27 mouse cellular contexts compared by ENCODE assay signal in the genomic region with DNA sequence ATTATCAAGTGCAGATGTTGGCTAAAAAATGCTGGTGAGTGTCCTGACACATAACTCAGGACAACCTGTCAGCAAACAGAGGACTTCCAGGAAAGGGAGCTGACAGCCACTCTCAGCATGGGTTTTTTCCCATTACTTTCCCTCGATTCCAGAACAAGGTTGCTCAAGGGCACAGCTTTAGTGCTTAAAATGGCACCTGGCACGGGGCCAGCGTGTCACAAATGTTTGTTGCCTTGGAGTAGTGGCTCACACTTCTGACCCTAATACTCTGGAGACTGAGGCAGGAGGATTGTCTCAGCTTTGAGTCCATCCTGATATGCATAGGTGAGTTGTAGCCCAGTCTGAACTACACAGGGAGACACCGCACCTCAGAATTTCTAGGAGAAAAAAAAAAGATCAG. TPM values are rescaled to one million over a fixed set of nuclear protein-coding genes. Genes with fewer than 3 reads are reported as not detected.
DNase-seq lines count a peak whose midpoint lies in the region; ATAC-seq lines count a peak whose summit lies in the region.
"Had no signal": no experiment of that assay in that cellular context is flagged by ENCODE, and none has a peak within 500 bp of the region (broad histone marks: within the 10 kb centered on the region; RNA-seq: fewer than 3 reads in every experiment).

No protein-coding gene starts in this region.

- H3K27me3 ChIP-seq in heart, embryonic 12.5 days (replicated peaks): no peaks in the 10 kb centered on the region
- H3K27me3 ChIP-seq in liver, embryonic 11.5 days (replicated peaks; ENCODE audit: control insufficient read depth, insufficient read depth, low read length): 0 out of 2 replicates have a peak, but pooled peaks cover 4% of the 10 kb centered on the region
- H3K27me3 ChIP-seq in hindbrain, embryonic 12.5 days: peaks cover 4% of the 10 kb centered on the region; the same call in 1 of the 2 replicates
- H3K27me3 ChIP-seq: embryonic facial prominence, embryonic 15.5 days; neural tube, embryonic 12.5 days had no signal

- H3K4me3 ChIP-seq in heart, embryonic 12.5 days: no peak overlapping the region
- no peak overlapping the region for H3K4me3 ChIP-seq in liver, embryonic 11.5 days (ENCODE audit: low read depth, low read length)
- no peak overlapping the region for H3K4me3 ChIP-seq in hindbrain, embryonic 12.5 days
- H3K4me3 ChIP-seq: embryonic facial prominence, embryonic 15.5 days; liver, embryonic 15.5 days; midbrain, embryonic 15.5 days; neural tube, embryonic 12.5 days had no signal

- no peaks in the 10 kb centered on the region for H3K36me3 ChIP-seq in heart, embryonic 12.5 days
- H3K36me3 ChIP-seq in liver, embryonic 11.5 days (ENCODE audit: control insufficient read depth, insufficient read depth, low read length): no peaks in the 10 kb centered on the region
- H3K36me3 ChIP-seq in hindbrain, embryonic 12.5 days: no peaks in the 10 kb centered on the region
- H3K36me3 ChIP-seq: embryonic facial prominence, embryonic 15.5 days; liver, embryonic 15.5 days; midbrain, embryonic 15.5 days; neural tube, embryonic 12.5 days had no signal

- ATAC-seq in heart, embryonic 12.5 days (ENCODE audit: insufficient number of reproducible peaks, low FRiP score): no peak
- ATAC-seq in liver, embryonic 11.5 days (replicated peaks; ENCODE audit: low FRiP score): no peak
- ATAC-seq in hindbrain, embryonic 12.5 days (ENCODE audit: low FRiP score): no peak
- ATAC-seq: forebrain, embryonic 16.5 days; midbrain, embryonic 15.5 days had no signal

- no peak overlapping the region for H3K4me2 ChIP-seq in heart, embryonic 12.5 days
- H3K4me2 ChIP-seq in liver, embryonic 11.5 days: no peak overlapping the region
- H3K4me2 ChIP-seq in hindbrain, embryonic 12.5 days (replicated peaks): no peak overlapping the region
- H3K4me2 ChIP-seq: embryonic facial prominence, embryonic 15.5 days; liver, embryonic 15.5 days; midbrain, embryonic 15.5 days; neural tube, embryonic 12.5 days had no signal

- WGBS in heart, embryonic 12.5 days: 56% methylated on average over 4 of the region's 4 CpGs
- WGBS in liver, embryonic 11.5 days: 74% methylated on average over 4 of the region's 4 CpGs
- 74% methylated on average over 4 of the region's 4 CpGs for WGBS in hindbrain, embryonic 12.5 days

- H3K9me3 ChIP-seq in heart, embryonic 12.5 days (replicated peaks): no peaks in the 10 kb centered on the region
- H3K9me3 ChIP-seq in liver, embryonic 11.5 days (ENCODE audit: control insufficient read depth, low read length): no peaks in the 10 kb centered on the region
- no peaks in the 10 kb centered on the region for H3K9me3 ChIP-seq in hindbrain, embryonic 12.5 days (replicated peaks)
- H3K9me3 ChIP-seq: embryonic facial prominence, embryonic 15.5 days; liver, embryonic 15.5 days; midbrain, embryonic 15.5 days; neural tube, embryonic 12.5 days had no signal

- no peak overlapping the region for H3K9ac ChIP-seq in heart, embryonic 12.5 days
- no peak overlapping the region for H3K9ac ChIP-seq in liver, embryonic 11.5 days (ENCODE audit: low read depth, low read length)
- H3K9ac ChIP-seq in hindbrain, embryonic 12.5 days: no peak overlapping the region
- H3K9ac ChIP-seq: embryonic facial prominence, embryonic 15.5 days; liver, embryonic 15.5 days; midbrain, embryonic 15.5 days; neural tube, embryonic 12.5 days had no signal

- peaks cover 33% of the 10 kb centered on the region for H3K4me1 ChIP-seq in heart, embryonic 12.5 days (replicated peaks)
- H3K4me1 ChIP-seq in liver, embryonic 11.5 days (replicated peaks; ENCODE audit: control insufficient read depth, insufficient read depth, low read length): peaks cover 5% of the 10 kb centered on the region
- peaks cover 12% of the 10 kb centered on the region for H3K4me1 ChIP-seq in hindbrain, embryonic 12.5 days

- H3K27ac ChIP-seq in heart, embryonic 12.5 days (ENCODE audit: poor library complexity, severe bottlenecking): peak overlapping the region; percentile 48
- no peak overlapping the region for H3K27ac ChIP-seq in liver, embryonic 11.5 days (ENCODE audit: low read depth, low read length)
- no peak overlapping the region for H3K27ac ChIP-seq in hindbrain, embryonic 12.5 days
- H3K27ac ChIP-seq: embryonic facial prominence, embryonic 15.5 days; kidney, postnatal 0 days; liver, embryonic 15.5 days; midbrain, embryonic 15.5 days; neural tube, embryonic 12.5 days had no signal

- peak; percentile 27 for DNase-seq in adrenal gland, postnatal 25 days
- no peak for DNase-seq in adrenal gland, postnatal 4 days (ENCODE audit: low spot score in 2 of 2)
- DNase-seq in heart, postnatal 4 days: no peak
- DNase-seq in liver, embryonic 11.5 days (ENCODE audit: low spot score): peak; percentile 16
- DNase-seq in liver: no peak
- DNase-seq: cerebellum, adult 9-10 months; gastrocnemius, postnatal 10 days; kidney, adult 11 months; left cerebral cortex, postnatal 4 days; lung, postnatal 4 days; retina, postnatal 1 day; right cerebral cortex, postnatal 25 days; spleen, adult 18-20 months had no signal

RNA-seq across cellular contexts. Expression of a gene that starts 2.0 kb away (rescaled TPM):
- 37.3 and 49.1 TPM in 2 replicates for total RNA-seq in adrenal gland, postnatal 25 days (2021)
- 10 to 100 TPM; 24.4 to 26.7 TPM for total RNA-seq in adrenal gland, postnatal 4 days (2021)
- polyA plus RNA-seq in heart, embryonic 12.5 days (2016; fragmentation: Nextera tagmentation; extraction: Ambion mirVana): 10.5 and 13.2 TPM in 2 replicates
- 10 to 100 TPM; 19.7 to 21.0 TPM for total RNA-seq in heart, postnatal 4 days (2021)
- 6.1 and 7.2 TPM in 2 replicates for polyA plus RNA-seq in liver, embryonic 11.5 days (2014; fragmentation: Nextera tagmentation; extraction: Ambion mirVana)
- 4.9 and 5.2 TPM in 2 replicates for polyA plus RNA-seq in hindbrain, embryonic 12.5 days (2016; fragmentation: Nextera tagmentation; extraction: Ambion mirVana)

RNA-seq across cellular contexts. Expression of a gene that starts 10.4 kb away (rescaled TPM):
- 97.6 and 116 TPM in 2 replicates for total RNA-seq in adrenal gland, postnatal 25 days (2021)
- 100 to 1,000 TPM; 220 to 275 TPM for total RNA-seq in adrenal gland, postnatal 4 days (2021)
- polyA plus RNA-seq in heart, embryonic 12.5 days (2016; fragmentation: Nextera tagmentation; extraction: Ambion mirVana): 2.7 and 3.5 TPM in 2 replicates
- 100 to 1,000 TPM; 167 to 175 TPM for total RNA-seq in heart, postnatal 4 days (2021)
- polyA plus RNA-seq in liver, embryonic 11.5 days (2014; fragmentation: Nextera tagmentation; extraction: Ambion mirVana): 5.1 and 5.2 TPM in 2 replicates
- polyA plus RNA-seq in hindbrain, embryonic 12.5 days (2016; fragmentation: Nextera tagmentation; extraction: Ambion mirVana): 3.6 and 4.2 TPM in 2 replicates

RNA-seq across cellular contexts. Expression of a gene that starts 13.0 kb away (rescaled TPM):
- total RNA-seq in adrenal gland, postnatal 25 days (2021): not detected in 2 replicates
- 1 to 10 TPM; 1.8 to 2.2 TPM for total RNA-seq in adrenal gland, postnatal 4 days (2021)
- polyA plus RNA-seq in heart, embryonic 12.5 days (2016; fragmentation: Nextera tagmentation; extraction: Ambion mirVana): not detected in 2 replicates
- 1 to 10 TPM; 1.6 to 1.8 TPM for total RNA-seq in heart, postnatal 4 days (2021)
- not detected in 2 replicates for polyA plus RNA-seq in liver, embryonic 11.5 days (2014; fragmentation: Nextera tagmentation; extraction: Ambion mirVana)
- polyA plus RNA-seq in hindbrain, embryonic 12.5 days (2016; fragmentation: Nextera tagmentation; extraction: Ambion mirVana): not detected in 2 replicates
- total RNA-seq: heart, adult 18-20 months; layer of hippocampus, adult 18-20 months; layer of hippocampus, postnatal 14 days; left cerebral cortex, postnatal 4 days had no signal
- polyA plus RNA-seq: brain, embryonic 14.5 days; embryonic facial prominence, embryonic 15.5 days; forebrain, embryonic 16.5 days; hindbrain, embryonic 11.5 days; kidney, postnatal 0 days; liver, embryonic 15.5 days; midbrain, embryonic 15.5 days; neural tube, embryonic 12.5 days; thymus, postnatal 0 days had no signal

RNA-seq across cellular contexts. Expression of a gene that starts 24.7 kb away (rescaled TPM):
- 193 and 227 TPM in 2 replicates for total RNA-seq in adrenal gland, postnatal 25 days (2021)
- total RNA-seq in adrenal gland, postnatal 4 days (2021): 10 to 100 TPM; 92.5 to 95.2 TPM
- 43.6 and 49.5 TPM in 2 replicates for polyA plus RNA-seq in heart, embryonic 12.5 days (2016; fragmentation: Nextera tagmentation; extraction: Ambion mirVana)
- total RNA-seq in heart, postnatal 4 days (2021): 10 to 100 TPM; 44.8 to 56.0 TPM
- 31.9 and 35.7 TPM in 2 replicates for polyA plus RNA-seq in liver, embryonic 11.5 days (2014; fragmentation: Nextera tagmentation; extraction: Ambion mirVana)
- polyA plus RNA-seq in hindbrain, embryonic 12.5 days (2016; fragmentation: Nextera tagmentation; extraction: Ambion mirVana): 25.1 and 26.1 TPM in 2 replicates

RNA-seq across cellular contexts. Expression of a gene that starts 24.9 kb away (rescaled TPM):
- total RNA-seq in adrenal gland, postnatal 25 days (2021): 3.5 and 4.3 TPM in 2 replicates
- total RNA-seq in adrenal gland, postnatal 4 days (2021): 10 to 100 TPM; 13.0 to 15.5 TPM
- polyA plus RNA-seq in heart, embryonic 12.5 days (2016; fragmentation: Nextera tagmentation; extraction: Ambion mirVana): 0.70 and 0.78 TPM in 2 replicates
- total RNA-seq in heart, postnatal 4 days (2021): 10 to 100 TPM; 11.4 to 11.7 TPM
- 0.79 and 1.5 TPM in 2 replicates for polyA plus RNA-seq in liver, embryonic 11.5 days (2014; fragmentation: Nextera tagmentation; extraction: Ambion mirVana)
- polyA plus RNA-seq in hindbrain, embryonic 12.5 days (2016; fragmentation: Nextera tagmentation; extraction: Ambion mirVana): 0.72 and 0.93 TPM in 2 replicates

Comparison
In these comparisons a context has a peak if more than half of its experiments do, and no peak if none do; other contexts are left out.
1. DNase-seq: peak in adrenal gland, postnatal 25 days (single experiment) and liver, embryonic 11.5 days (single experiment); none in adrenal gland, postnatal 4 days (0 of 2), heart, postnatal 4 days (single experiment) and liver (single experiment).